Mouse (Mus musculus) forebrain, postnatal 0 days (tissue): ENCODE results near the gene Git2. TPM values are rescaled to one million over a fixed set of nuclear protein-coding genes. Genes with fewer than 3 reads are reported as not detected.

Experiments used
- ATAC-seq: fragments of 200-750 bp; cut with Nextera tagmentation; 2 replicates; pipeline ENCODE4 v1.8.0; 2017; ENCODE audit warnings: mild to moderate bottlenecking, moderate library complexity
- DNase-seq: peaks from one replicate; pipeline ENCODE4 v3.0.0-alpha.2; 2015
- H3K27ac ChIP-seq: fragments of 300-500 bp; sonication (generic); 2 replicates; pipeline ENCODE4 v1.5.1; 2014; ENCODE audit warnings: low read depth, mild to moderate bottlenecking, antibody characterized with exemption, low read length, moderate library complexity, mixed read lengths
- H3K27me3 ChIP-seq: fragments of 300-500 bp; sonication (generic); 2 replicates; pipeline ENCODE4 v1.6.1; 2014; ENCODE audit warnings: mild to moderate bottlenecking, low read length, mixed read lengths; ENCODE audit not compliant: insufficient read depth
- H3K36me3 ChIP-seq: fragments of 300-500 bp; sonication (generic); 2 replicates; pipeline ENCODE4 v1.6.1; 2014; ENCODE audit warnings: mild to moderate bottlenecking, moderate library complexity; ENCODE audit not compliant: insufficient read depth
- H3K4me1 ChIP-seq: fragments of 300-500 bp; sonication (generic); 2 replicates; pipeline ENCODE4 v1.6.1; 2014; ENCODE audit warnings: antibody characterized with exemption; ENCODE audit not compliant: insufficient read depth
- H3K4me2 ChIP-seq: fragments of 300-500 bp; sonication (generic); 2 replicates; pipeline ENCODE4 v1.6.1; 2014; ENCODE audit warnings: low read depth, mild to moderate bottlenecking, moderate library complexity
- H3K4me3 ChIP-seq: fragments of 300-500 bp; sonication (generic); 2 replicates; pipeline ENCODE4 v1.5.1; 2014; ENCODE audit warnings: low read depth, low read length, mixed read lengths
- H3K9ac ChIP-seq: fragments of 300-500 bp; sonication (generic); 2 replicates; pipeline ENCODE4 v1.6.1; 2014; ENCODE audit warnings: mild to moderate bottlenecking
- H3K9me3 ChIP-seq: fragments of 300-500 bp; sonication (generic); 2 replicates; pipeline ENCODE4 v1.6.1; 2016; ENCODE audit warnings: low read length
- CTCF ChIP-seq: sonication (generic); IDR thresholded peaks from 2 replicates; pipeline ENCODE4 v1.5.1; 2016; ENCODE audit warnings: antibody characterized with exemption, control low read depth, low read depth
- WGBS: fragments of 180-500 bp; shearing (Covaris S2); extraction: QIAGEN DNeasy Blood & Tissue Kit; methylation state at CpG from one replicate; pipeline ENCODE4 v1.1.7; 2014; 5-methylcytosine and 5-hydroxymethylcytosine counted together
- polyA plus RNA-seq: library from polyadenylated mRNA; unstranded; fragments of >200 nt; fragmentation: Nextera tagmentation; extraction: Ambion mirVana; gene quantifications from 2 replicates; pipeline ENCODE4 v1.2.1, GENCODE M21; 2015
- total RNA-seq: library from RNA; depleted of rRNA; stranded (reverse); fragments of >200 nt; gene quantifications from 2 replicates; pipeline ENCODE4 v1.2.3, GENCODE M21; 2014

The Git2 gene
- total and polyA plus RNA-seq, 2 experiments from 2014 or later: 31.1 to 57.6 TPM

DNA sequence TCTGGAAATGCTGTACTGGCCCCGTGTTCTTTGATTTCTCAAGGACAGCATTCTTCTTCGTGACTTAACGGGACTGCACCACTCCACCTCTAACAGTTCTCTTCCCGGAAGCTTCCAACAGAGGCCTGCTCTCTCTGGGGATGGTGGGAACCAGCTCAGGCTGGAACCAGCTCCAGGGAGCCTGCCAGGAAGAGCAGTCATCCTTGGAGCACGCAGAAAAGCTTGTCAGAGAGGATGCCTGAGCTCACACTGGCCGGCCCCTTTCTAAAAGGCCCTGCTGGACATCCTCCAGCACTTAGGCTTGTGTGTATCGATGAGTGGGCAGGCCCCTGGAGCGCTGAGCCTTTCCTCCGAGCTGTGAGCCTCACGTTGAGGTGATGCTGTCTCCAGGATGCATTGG lies 47.2 kb downstream of the Git2 start:
- no peak for TF ChIP-seq CTCF
- no peak overlapping the region for H3K4me3 ChIP-seq
- no peak overlapping the region for H3K9ac ChIP-seq
- H3K4me1 ChIP-seq: no peaks in the 10 kb centered on the region
- no peak overlapping the region for H3K4me2 ChIP-seq
- no peak for ATAC-seq
- no peaks in the 10 kb centered on the region for H3K9me3 ChIP-seq
- H3K36me3 ChIP-seq: peaks cover 54% of the 10 kb centered on the region
- WGBS: 72% methylated on average over 10 of the region's 10 CpGs
- no peaks in the 10 kb centered on the region for H3K27me3 ChIP-seq
- peak; percentile 7 for DNase-seq
- H3K27ac ChIP-seq: no peak overlapping the region

DNA sequence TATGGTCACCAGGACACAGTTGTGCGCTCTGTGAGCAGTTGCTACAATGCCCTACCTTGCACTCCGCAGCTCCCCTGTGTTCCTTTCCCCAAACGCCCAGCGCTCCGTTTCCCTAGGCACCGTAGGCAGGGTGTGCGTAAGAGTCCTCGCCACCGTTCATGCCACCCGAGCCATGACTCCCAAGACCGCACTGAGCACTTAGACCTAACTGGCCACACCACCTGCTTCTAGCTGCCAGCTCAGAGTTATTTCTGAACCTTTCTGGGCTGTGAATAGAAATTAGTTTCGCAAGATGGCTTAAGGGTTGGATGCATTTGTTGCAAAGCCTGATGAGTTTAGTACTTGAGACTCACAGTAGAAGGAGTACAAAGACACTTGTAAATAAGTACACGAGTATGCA lies 52.5 kb downstream of the Git2 start:
- no peak for ATAC-seq
- Histone ChIP-seq H3K27me3 (no peaks in the 10 kb centered on the region), H3K9ac (no peak overlapping the region), H3K27ac (no peak overlapping the region), H3K36me3 (peaks cover 44% of the 10 kb centered on the region), H3K9me3 (no peaks in the 10 kb centered on the region), H3K4me2 (no peak overlapping the region), H3K4me3 (no peak overlapping the region), H3K4me1 (no peaks in the 10 kb centered on the region)
- TF ChIP-seq CTCF: no peak
- 95% methylated on average over 13 of the region's 13 CpGs for WGBS
- DNase-seq: no peak

DNA sequence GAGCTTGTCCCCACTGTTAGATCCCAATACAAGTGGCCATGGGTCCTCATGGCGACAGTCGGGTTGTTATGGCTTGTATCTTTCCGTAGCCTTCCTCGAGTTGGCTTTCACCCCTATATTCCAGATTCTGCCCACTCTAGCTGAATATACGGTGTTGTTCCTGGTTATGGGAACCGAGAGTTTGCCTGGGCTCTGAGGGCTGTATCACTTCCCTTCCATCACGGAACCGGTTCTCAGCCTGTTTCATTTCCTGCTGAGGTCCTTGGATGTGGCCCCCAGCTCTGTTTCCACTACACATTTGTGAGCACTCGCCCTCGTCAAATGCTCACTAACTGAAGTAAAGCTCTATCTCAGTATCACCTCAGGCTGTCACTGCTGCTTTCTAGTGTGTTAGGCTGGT lies 53.3 kb downstream of the Git2 start:
- no peak overlapping the region for H3K9ac ChIP-seq
- peaks cover 49% of the 10 kb centered on the region for H3K36me3 ChIP-seq
- H3K27me3 ChIP-seq: no peaks in the 10 kb centered on the region
- WGBS: 95% methylated on average over 10 of the region's 10 CpGs
- no peak overlapping the region for H3K4me3 ChIP-seq
- H3K4me1 ChIP-seq: no peaks in the 10 kb centered on the region
- no peak for TF ChIP-seq CTCF
- no peak overlapping the region for H3K27ac ChIP-seq
- H3K4me2 ChIP-seq: no peak overlapping the region
- DNase-seq: no peak
- H3K9me3 ChIP-seq: no peaks in the 10 kb centered on the region
- no peak for ATAC-seq

DNA sequence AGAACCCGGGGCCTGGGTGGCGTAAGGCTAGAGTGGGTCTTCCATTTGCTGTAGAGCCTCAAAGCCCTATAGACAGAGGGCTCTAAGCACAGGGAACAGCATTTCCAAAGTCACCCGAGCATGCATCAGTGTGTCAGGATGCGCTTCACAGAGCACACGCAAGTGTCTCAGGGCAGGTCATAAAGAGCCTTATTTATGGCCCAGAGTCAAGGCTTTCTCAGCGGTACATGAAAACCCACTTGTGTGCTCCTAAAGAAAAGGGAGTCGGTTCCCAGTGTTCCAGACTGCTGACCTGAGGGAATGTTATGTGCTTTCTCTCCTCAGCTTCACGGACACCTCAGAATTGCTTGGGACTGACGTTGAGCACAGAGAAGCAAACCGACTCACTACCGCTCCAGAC lies 54.5 kb downstream of the Git2 start:
- Histone ChIP-seq H3K27ac (no peak overlapping the region), H3K9me3 (no peaks in the 10 kb centered on the region), H3K27me3 (no peaks in the 10 kb centered on the region), H3K4me1 (no peaks in the 10 kb centered on the region), H3K9ac (no peak overlapping the region), H3K4me2 (no peak overlapping the region), H3K36me3 (peaks cover 57% of the 10 kb centered on the region), H3K4me3 (no peak overlapping the region)
- ATAC-seq: no peak
- no peak for TF ChIP-seq CTCF
- DNase-seq: no peak
- WGBS: 94% methylated on average over 11 of the region's 11 CpGs

DNA sequence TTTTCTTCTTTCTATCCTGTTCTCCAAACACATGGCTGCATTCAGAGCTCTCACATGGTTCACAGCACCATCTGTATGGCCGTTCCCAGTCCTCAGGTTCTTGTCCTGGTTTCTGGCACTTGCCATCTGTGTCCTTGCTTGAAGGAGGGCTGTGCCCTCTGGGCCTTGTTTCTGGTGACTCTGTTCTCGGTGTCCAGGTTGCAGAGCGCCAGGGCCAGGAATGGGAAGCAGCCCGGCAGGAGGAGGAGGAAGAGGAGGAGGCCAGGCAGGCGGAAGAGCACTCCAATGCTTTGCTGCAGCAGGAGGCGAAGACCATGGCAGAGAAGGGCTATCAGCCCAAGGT lies 55.4 kb downstream of the Git2 start:
- no peak for ATAC-seq
- WGBS: 91% methylated on average over 6 of the region's 6 CpGs
- Histone ChIP-seq H3K9ac (no peak overlapping the region), H3K4me3 (no peak overlapping the region), H3K4me2 (no peak overlapping the region), H3K36me3 (peaks cover 65% of the 10 kb centered on the region), H3K9me3 (no peaks in the 10 kb centered on the region), H3K27ac (no peak overlapping the region), H3K27me3 (no peaks in the 10 kb centered on the region), H3K4me1 (no peaks in the 10 kb centered on the region)
- no peak for DNase-seq
- no peak for TF ChIP-seq CTCF

DNA sequence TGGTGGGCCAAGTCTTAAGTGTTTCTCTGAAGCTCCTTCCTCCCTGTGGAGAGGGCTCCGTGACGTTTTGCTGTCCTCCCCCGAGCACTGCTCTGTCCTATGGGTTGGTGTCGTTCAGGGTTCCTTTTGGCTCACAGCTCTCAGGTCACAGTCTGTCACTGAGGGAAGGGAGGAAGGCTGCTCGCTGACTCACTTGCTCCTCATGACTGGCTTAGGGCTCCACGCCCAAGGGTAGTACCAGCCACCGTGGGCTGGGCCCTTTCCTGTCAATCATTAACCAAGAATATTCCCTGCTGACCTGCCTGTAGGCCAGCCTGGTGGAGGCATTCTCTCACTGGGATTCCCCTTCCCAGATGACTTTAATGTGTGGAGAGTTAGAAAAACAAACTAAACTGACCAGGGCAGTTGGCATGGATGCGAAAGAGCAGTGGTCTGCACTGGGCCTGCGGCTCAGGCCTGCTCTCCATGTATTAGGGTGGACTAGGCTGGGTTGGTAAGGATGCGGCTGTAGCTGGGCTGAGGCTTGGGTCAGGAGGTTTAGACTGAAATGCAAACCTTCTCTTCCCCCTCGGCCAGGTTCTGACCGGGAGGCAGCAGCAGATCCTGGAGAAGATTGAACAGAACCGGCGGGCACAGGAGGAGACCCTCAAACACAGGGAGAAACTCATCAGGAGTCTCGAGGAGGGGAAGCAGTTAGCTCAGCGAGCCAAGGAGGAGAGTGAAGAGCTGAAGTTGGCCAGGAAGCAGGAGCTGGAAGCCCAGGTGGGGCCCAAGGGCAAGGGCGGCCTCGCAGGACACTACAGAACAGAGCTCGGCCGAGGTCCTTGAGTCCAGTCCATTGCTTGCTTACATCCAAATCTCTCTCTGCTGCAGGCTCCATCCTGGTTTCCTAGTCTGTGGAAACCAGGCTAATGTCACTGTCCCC lies 56.1 kb downstream of the Git2 start:
- no peaks in the 10 kb centered on the region for H3K4me1 ChIP-seq
- 92% methylated on average over 20 of the region's 20 CpGs for WGBS
- no peaks in the 10 kb centered on the region for H3K27me3 ChIP-seq
- ATAC-seq (no peak), DNase-seq (no peak)
- H3K4me3 ChIP-seq: no peak overlapping the region
- H3K9ac ChIP-seq: no peak overlapping the region
- peaks cover 72% of the 10 kb centered on the region for H3K36me3 ChIP-seq
- H3K4me2 ChIP-seq: no peak overlapping the region
- H3K9me3 ChIP-seq: no peaks in the 10 kb centered on the region
- no peak for TF ChIP-seq CTCF
- H3K27ac ChIP-seq: no peak overlapping the region

GRCm38 (mm10) chr5:114718483-114718882 lies 56.8 kb downstream of the Git2 start:
- Histone ChIP-seq H3K9me3 (no peaks in the 10 kb centered on the region), H3K36me3 (peaks cover 79% of the 10 kb centered on the region), H3K9ac (no peak overlapping the region), H3K4me3 (no peak overlapping the region), H3K27ac (no peak overlapping the region), H3K4me1 (no peaks in the 10 kb centered on the region), H3K4me2 (no peak overlapping the region), H3K27me3 (no peaks in the 10 kb centered on the region)
- ATAC-seq (no peak), DNase-seq (no peak)
- 82% methylated on average over 13 of the region's 13 CpGs for WGBS
- TF ChIP-seq CTCF: no peak
